Mouse (Mus musculus) midbrain, postnatal 0 days (tissue): ENCODE measurements around the gene Hyal1. TPM values are rescaled to one million over a fixed set of nuclear protein-coding genes. Genes with fewer than 3 reads are reported as not detected.

ENCODE experiments used
- ATAC-seq: fragments of 200-750 bp; cut with Nextera tagmentation; 2 replicates; pipeline ENCODE4 v1.8.0; 2017; ENCODE audit warnings: moderate number of reproducible peaks, mild to moderate bottlenecking, moderate TSS enrichment, moderate library complexity; ENCODE audit not compliant: low FRiP score
- DNase-seq: peaks from one replicate; pipeline ENCODE4 v3.0.0-alpha.2; 2015; ENCODE audit warnings: low spot score
- H3K27ac ChIP-seq: fragments of 300-500 bp; sonication (generic); 2 replicates; pipeline ENCODE4 v1.5.1; 2014; ENCODE audit warnings: low read depth, mild to moderate bottlenecking, low read length, mixed read lengths
- H3K27me3 ChIP-seq: fragments of 300-500 bp; sonication (generic); 2 replicates; pipeline ENCODE4 v1.6.1; 2014; ENCODE audit warnings: low read length, control low read depth, mixed read lengths; ENCODE audit not compliant: insufficient read depth
- H3K36me3 ChIP-seq: fragments of 300-500 bp; sonication (generic); 2 replicates; pipeline ENCODE4 v1.6.1; 2014; ENCODE audit warnings: low read length, control low read depth, mixed read lengths; ENCODE audit not compliant: insufficient read depth
- H3K4me1 ChIP-seq: fragments of 300-500 bp; sonication (generic); 2 replicates; pipeline ENCODE4 v1.6.1; 2014; ENCODE audit warnings: mild to moderate bottlenecking, control low read depth, antibody characterized with exemption, low read length, mixed read lengths; ENCODE audit not compliant: insufficient read depth
- H3K4me2 ChIP-seq: fragments of 300-500 bp; sonication (generic); 2 replicates; pipeline ENCODE4 v1.6.1; 2014; ENCODE audit warnings: low read depth, mild to moderate bottlenecking, low read length, mixed read lengths; ENCODE audit not compliant: poor library complexity, severe bottlenecking
- H3K4me3 ChIP-seq: fragments of 300-500 bp; sonication (generic); 2 replicates; pipeline ENCODE4 v1.5.1; 2014; ENCODE audit warnings: low read depth, mild to moderate bottlenecking, low read length, moderate library complexity
- H3K9ac ChIP-seq: fragments of 300-500 bp; sonication (generic); replicated peaks from 2 replicates; pipeline ENCODE4 v1.6.1; 2014; ENCODE audit warnings: mild to moderate bottlenecking, low read length, moderate library complexity, mixed read lengths; ENCODE audit not compliant: poor library complexity, severe bottlenecking
- H3K9me3 ChIP-seq: fragments of 300-500 bp; sonication (generic); 2 replicates; pipeline ENCODE4 v1.6.1; 2016; ENCODE audit warnings: low read length, control low read depth
- CTCF ChIP-seq: IDR thresholded peaks from 2 replicates; pipeline ENCODE4 v1.5.1; 2016; ENCODE audit warnings: antibody characterized with exemption, mild to moderate bottlenecking
- WGBS: fragments of 180-500 bp; shearing (Covaris S2); extraction: QIAGEN DNeasy Blood & Tissue Kit; methylation state at CpG from one replicate; pipeline ENCODE4 v1.1.7; 2014; 5-methylcytosine and 5-hydroxymethylcytosine counted together
- polyA plus RNA-seq: library from polyadenylated mRNA; unstranded; fragments of >200 nt; fragmentation: Nextera tagmentation; extraction: Ambion mirVana; gene quantifications from 2 replicates; pipeline ENCODE4 v1.2.1, GENCODE M21; 2015
- total RNA-seq: library from RNA; depleted of rRNA; stranded (reverse); fragments of >200 nt; gene quantifications from 2 replicates; pipeline ENCODE4 v1.2.3, GENCODE M21; 2014

The Hyal1 gene
- total and polyA plus RNA-seq, 2 experiments from 2014 or later: 2.9 to 3.5 TPM

GRCm38 (mm10) chr9:107599842-107600241, 23.1 kb downstream of the Hyal1 start:
- ATAC-seq: no peak

DNA sequence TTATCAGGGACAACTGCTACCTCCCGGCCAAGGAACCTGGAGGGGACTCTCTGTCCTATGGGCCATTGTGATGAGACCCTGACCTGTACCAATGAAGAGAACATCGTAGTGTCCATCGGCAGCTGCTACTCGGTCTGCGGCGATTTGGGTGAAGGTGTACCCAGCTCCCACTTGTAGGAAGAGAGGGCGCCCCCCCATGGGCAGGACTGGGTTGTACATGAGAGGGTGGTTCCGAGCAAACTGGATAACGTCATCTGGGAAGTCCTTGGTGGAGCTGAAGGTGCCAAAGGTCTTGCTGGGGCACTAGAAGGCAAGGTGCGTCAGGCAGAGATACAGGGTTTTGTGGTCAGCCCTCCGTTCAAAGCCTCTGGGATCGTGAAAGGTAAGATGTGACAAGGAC, 24.0 kb downstream of the Hyal1 start:
- H3K9ac ChIP-seq: no peak overlapping the region
- no peaks in the 10 kb centered on the region for H3K4me1 ChIP-seq
- no peak overlapping the region for H3K27ac ChIP-seq
- 85% methylated on average over 12 of the region's 12 CpGs for WGBS
- H3K4me3 ChIP-seq: no peak overlapping the region
- DNase-seq (no peak), ATAC-seq (no peak)
- no peaks in the 10 kb centered on the region for H3K9me3 ChIP-seq
- TF ChIP-seq CTCF: peak; percentile 32
- H3K4me2 ChIP-seq: no peak overlapping the region
- no peaks in the 10 kb centered on the region for H3K27me3 ChIP-seq
- H3K36me3 ChIP-seq: no peaks in the 10 kb centered on the region

More at GRCm38 (mm10) chr9:107599842-107600241, 23.1 kb downstream of the Hyal1 start:
- no peak for TF ChIP-seq CTCF
- H3K27me3 ChIP-seq: no peaks in the 10 kb centered on the region
- no peaks in the 10 kb centered on the region for H3K4me1 ChIP-seq
- DNase-seq: no peak
- H3K4me2 ChIP-seq: no peak overlapping the region
- no peak overlapping the region for H3K4me3 ChIP-seq
- no peak overlapping the region for H3K9ac ChIP-seq
- no peaks in the 10 kb centered on the region for H3K36me3 ChIP-seq
- 77% methylated on average over 14 of the region's 14 CpGs for WGBS
- H3K27ac ChIP-seq: no peak overlapping the region
- H3K9me3 ChIP-seq: no peaks in the 10 kb centered on the region

- no peak overlapping the region for H3K27ac ChIP-seq
- no peaks in the 10 kb centered on the region for H3K36me3 ChIP-seq
- no peak for ATAC-seq
- no peaks in the 10 kb centered on the region for H3K4me1 ChIP-seq
- no peak for TF ChIP-seq CTCF
- H3K4me2 ChIP-seq: no peak overlapping the region
- no peak overlapping the region for H3K4me3 ChIP-seq
- H3K9me3 ChIP-seq: no peaks in the 10 kb centered on the region
- DNase-seq: no peak
- no peaks in the 10 kb centered on the region for H3K27me3 ChIP-seq
- 86% methylated on average over 11 of the region's 11 CpGs for WGBS
- no peak overlapping the region for H3K9ac ChIP-seq
Measured at GRCm38 (mm10) chr9:107601275-107601674, 24.5 kb downstream of the Hyal1 start.

DNA sequence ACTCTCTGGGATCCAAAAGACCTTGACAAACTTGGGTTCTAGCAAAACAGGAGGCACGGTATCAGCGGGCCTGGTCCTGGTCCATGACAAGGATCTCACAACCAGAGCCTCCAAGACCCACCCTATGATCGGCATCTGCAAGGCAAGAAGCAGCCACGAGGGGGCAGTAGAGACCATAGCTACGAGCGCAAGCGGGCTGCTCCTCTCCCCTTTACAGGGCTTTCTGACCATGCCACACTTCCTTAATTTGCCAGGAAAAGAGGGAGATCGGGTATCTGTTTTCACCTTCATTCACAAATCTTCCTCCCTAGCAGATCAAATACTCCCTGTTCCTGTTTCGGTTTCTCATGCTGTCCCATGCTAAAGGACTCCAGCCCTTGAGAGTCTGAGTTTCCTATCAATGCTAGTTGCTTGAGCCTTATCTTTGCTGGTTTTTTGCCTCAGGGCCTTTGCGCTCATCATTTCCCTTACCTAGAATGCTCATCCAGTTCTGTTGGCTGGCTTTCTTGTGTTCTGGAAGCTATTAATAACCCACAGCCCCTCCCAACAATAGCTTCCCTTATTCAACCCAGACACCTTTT, 25.4 kb downstream of the Hyal1 start:
- peak; percentile 92 for DNase-seq
- Histone ChIP-seq H3K4me1 (no peaks in the 10 kb centered on the region), H3K36me3 (no peaks in the 10 kb centered on the region), H3K27ac (peak overlapping the region; percentile 19; the same call in 1 of the 2 replicates), H3K9me3 (no peaks in the 10 kb centered on the region), H3K27me3 (no peaks in the 10 kb centered on the region), H3K4me2 (no peak overlapping the region), H3K4me3 (no peak overlapping the region), H3K9ac (no peak overlapping the region)
- TF ChIP-seq CTCF: peak; percentile 99
- WGBS: 12% methylated on average over 10 of the region's 10 CpGs
- ATAC-seq: 0 out of 2 replicates have a peak, but pooled peaks have one; percentile 39

DNA sequence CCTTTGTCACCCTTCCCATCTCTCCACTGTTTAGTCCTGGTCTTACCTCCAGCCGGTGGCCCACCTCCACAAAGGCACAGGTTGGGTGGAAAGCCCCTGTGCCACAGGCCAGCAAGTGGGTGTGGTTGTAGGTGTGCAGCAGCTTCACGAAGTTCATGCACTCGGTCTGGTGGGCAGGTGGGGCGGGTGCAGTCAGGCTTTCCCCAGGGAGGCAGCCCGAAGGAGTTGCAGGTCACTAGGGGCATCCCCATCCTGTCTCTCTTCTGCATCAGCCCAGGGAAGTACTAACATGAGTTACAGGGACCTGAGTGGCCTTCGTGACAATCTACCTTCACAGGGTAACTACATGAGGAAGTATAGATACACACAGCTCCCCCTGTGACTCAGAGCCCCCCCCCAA, 26.5 kb downstream of the Hyal1 start:
- DNase-seq: no peak
- TF ChIP-seq CTCF: no peak
- no peak for ATAC-seq

GRCm38 (mm10) chr9:107605041-107605661, 28.4 kb downstream of the Hyal1 start:
- Histone ChIP-seq H3K36me3 (no peaks in the 10 kb centered on the region), H3K27ac (no peak overlapping the region), H3K4me3 (no peak overlapping the region), H3K4me1 (no peaks in the 10 kb centered on the region), H3K9me3 (no peaks in the 10 kb centered on the region), H3K27me3 (no peaks in the 10 kb centered on the region), H3K9ac (no peak overlapping the region), H3K4me2 (no peak overlapping the region; the same call in 1 of the 2 replicates)
- DNase-seq (no peak), ATAC-seq (no peak)
- TF ChIP-seq CTCF: no peak
- WGBS: 45% methylated on average over 23 of the region's 23 CpGs

More for the DNA sequence above, 26.5 kb downstream of the Hyal1 start:
- Histone ChIP-seq H3K4me1 (no peaks in the 10 kb centered on the region), H3K9me3 (no peaks in the 10 kb centered on the region), H3K36me3 (no peaks in the 10 kb centered on the region), H3K27me3 (no peaks in the 10 kb centered on the region), H3K4me2 (no peak overlapping the region), H3K27ac (no peak overlapping the region), H3K4me3 (no peak overlapping the region), H3K9ac (no peak overlapping the region)
- WGBS: 83% methylated on average over 6 of the region's 6 CpGs
